Mouse (Mus musculus) Patski (cell line): Measurements from ENCODE around the gene Otop3. TPM values are rescaled to one million over a fixed set of nuclear protein-coding genes. Genes with fewer than 3 reads are reported as not detected.
"Not testable (repeated sequence)": the region's sequence is repeated elsewhere in the genome, so short reads cannot be mapped to it uniquely, and the experiment has no call there.

ENCODE experiments used
- ATAC-seq: fragments of 100-300 bp; one replicate; pipeline ENCODE4 v1.8.0; 2021
- CTCF ChIA-PET: fragments of 350-600 bp; sonication (Branson Sonifier 250); formaldehyde crosslinking; loops from one replicate; lab custom pipeline; 2022; ENCODE audit warnings: inconsistent platforms; lab: Charles Lee
- POLR2A ChIA-PET: fragments of 350-600 bp; sonication (Branson Sonifier 250); formaldehyde crosslinking; loops from one replicate; lab custom pipeline; 2022; ENCODE audit warnings: antibody characterized with exemption, inconsistent platforms; lab: Charles Lee
- DNase-seq: peaks from one replicate; pipeline ENCODE4 v3.0.0-alpha.2; 2011; ENCODE audit warnings: low read depth, low spot score
- H3K27me3 ChIP-seq: fragments of 371-371 bp; one replicate; pipeline ENCODE4 v1.5.1; 2021
- CTCF ChIP-seq: fragments of 100-300 bp; IDR thresholded peaks from one replicate; pipeline ENCODE4 v1.5.1; 2021
- in situ Hi-C: fragments of 300-500 bp; cut with MboI; formaldehyde crosslinking; loops from 3 replicates; pipeline ENCODE4 v1.11.1; 2018; ENCODE audit warnings: low pct_unique_long_range_greater_than_20kb, mixed read lengths
- polyA plus RNA-seq: library from polyadenylated mRNA; unstranded; gene quantifications from one replicate; pipeline ENCODE4 v1.2.3, GENCODE M21; 2021

The Otop3 gene
- polyA plus RNA-seq, 1 experiment from 2014 or later = not detected

GRCm38 (mm10) chr11:115384587-115384986 lies 50.1 kb downstream of the Otop3 start:
- CTCF ChIA-PET = interaction anchor here (1.3 kb wide), 1 partner anchor 10 kb away, joined by 3 read pairs; no protein-coding TSS in a partner anchor
- no peak for ATAC-seq
- in situ Hi-C loops = no loop called here
- H3K27me3 ChIP-seq = no peaks in the 10 kb centered on the region
- POLR2A ChIA-PET = no interaction called here
- TF ChIP-seq CTCF = no peak
- no peak for DNase-seq

- ATAC-seq, in situ Hi-C loops: not testable (repeated sequence)
- CTCF ChIA-PET = interaction anchor here (2.0 kb wide), 1 partner anchor 40 kb away, joined by 5 read pairs; no protein-coding TSS in a partner anchor
Observed at GRCm38 (mm10) chr11:115386859-115387258, 52.3 kb downstream of the Otop3 start.

DNA sequence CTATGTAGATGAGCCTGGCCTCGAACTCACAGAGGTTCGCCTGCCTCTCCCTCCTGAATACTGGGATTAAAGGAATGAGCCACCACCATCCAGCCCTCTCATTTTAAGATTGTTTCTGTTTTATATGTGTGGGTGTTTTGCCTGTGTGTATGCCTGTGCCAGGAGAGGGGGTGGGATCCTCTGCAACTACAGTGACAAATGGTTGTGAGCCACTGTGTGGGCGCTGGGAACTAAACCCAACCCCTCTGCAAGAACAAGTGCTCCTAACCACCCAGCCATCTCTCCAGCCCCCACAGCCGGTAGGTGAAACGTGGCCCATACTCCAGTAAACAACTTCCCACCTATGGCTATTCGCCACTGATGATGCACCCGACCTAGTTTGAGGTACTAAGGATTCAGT lies 56.8 kb downstream of the Otop3 start:
- DNase-seq (no peak), ATAC-seq (no peak)
- in situ Hi-C loops = no loop called here
- TF ChIP-seq CTCF = no peak
- CTCF ChIA-PET = no interaction called here
- POLR2A ChIA-PET = interaction anchor here (0.9 kb wide), 1 partner anchor 21 kb away, joined by 3 read pairs; no protein-coding TSS in a partner anchor
- H3K27me3 ChIP-seq = no peaks in the 10 kb centered on the region

More at GRCm38 (mm10) chr11:115386859-115387258, 52.3 kb downstream of the Otop3 start:
- DNase-seq, H3K27me3 ChIP-seq, POLR2A ChIA-PET: not testable (repeated sequence)

DNA sequence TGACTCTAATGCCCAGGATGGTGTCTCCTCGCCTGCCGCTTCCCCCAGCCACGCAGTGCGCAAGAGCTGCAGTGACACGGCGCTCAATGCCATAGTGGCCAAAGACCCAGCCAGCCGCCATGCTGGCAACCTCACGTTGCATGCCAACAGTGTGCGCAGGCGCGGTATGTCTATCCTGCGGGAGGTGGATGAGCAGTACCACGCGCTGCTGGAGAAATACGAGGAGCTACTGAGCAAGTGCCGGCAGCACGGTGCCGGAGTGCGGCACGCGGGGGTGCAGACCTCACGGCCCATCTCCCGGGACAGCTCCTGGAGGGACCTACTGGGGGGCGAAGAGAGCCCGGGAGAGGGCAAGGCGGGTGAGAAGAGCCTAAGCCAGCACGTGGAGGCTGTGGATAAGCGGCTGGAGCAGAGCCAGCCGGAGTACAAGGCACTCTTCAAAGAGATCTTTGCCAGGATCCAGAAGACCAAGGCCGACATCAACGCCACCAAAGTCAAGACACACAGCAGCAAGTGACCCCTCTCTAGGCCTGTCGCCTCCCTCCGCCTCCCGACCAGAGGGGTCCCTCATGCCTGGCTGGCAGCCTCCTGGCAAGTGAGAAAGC lies 59.3 kb downstream of the Otop3 start:
- ATAC-seq = no peak
- DNase-seq = no peak
- in situ Hi-C loops = no loop called here
- ChIA-PET POLR2A (interaction anchor here (0.7 kb wide), 1 partner anchor 93 kb away, joined by 3 read pairs; no protein-coding TSS in a partner anchor), CTCF (no interaction called here)
- no peaks in the 10 kb centered on the region for H3K27me3 ChIP-seq
- TF ChIP-seq CTCF = no peak

Other genes starting within 250 kb of the Otop3 start
- 0.35 TPM for gene Rab37, start 243.3 kb upstream of the Otop3 start, polyA plus RNA-seq
- gene Cd300lf, start 200.7 kb upstream of the Otop3 start, polyA plus RNA-seq = not detected
- 98.7 TPM for gene Slc9a3r1, start 171.4 kb upstream of the Otop3 start, polyA plus RNA-seq
- 10.2 TPM for gene Tmem104, start 147.2 kb upstream of the Otop3 start, polyA plus RNA-seq
- 28.0 TPM for gene Nat9, start 146.9 kb upstream of the Otop3 start, polyA plus RNA-seq
- gene Grin2c, start 67.5 kb upstream of the Otop3 start, polyA plus RNA-seq = not detected
- gene Fdxr, start 57.7 kb upstream of the Otop3 start, polyA plus RNA-seq = 7.1 TPM
- 0.05 TPM for gene Fads6, start 37.1 kb upstream of the Otop3 start, polyA plus RNA-seq
- gene Otop2, start 27.6 kb upstream of the Otop3 start, polyA plus RNA-seq = not detected
- gene Ush1g, start 12.7 kb upstream of the Otop3 start, polyA plus RNA-seq = 0.32 TPM
- 15.3 TPM for gene Hid1, start 33.0 kb downstream of the Otop3 start, polyA plus RNA-seq
- 21.3 TPM for gene Cdr2l, start 47.2 kb downstream of the Otop3 start, polyA plus RNA-seq
- 99.9 TPM for gene Mrpl58, start 69.0 kb downstream of the Otop3 start, polyA plus RNA-seq
- gene Atp5h, start 85.2 kb downstream of the Otop3 start, polyA plus RNA-seq = 727 TPM
- gene Kctd2, start 85.4 kb downstream of the Otop3 start, polyA plus RNA-seq = 46.0 TPM
- gene Trim80, start 105.8 kb downstream of the Otop3 start, polyA plus RNA-seq = not detected
- 0.15 TPM for gene Slc16a5, start 127.7 kb downstream of the Otop3 start, polyA plus RNA-seq
- gene Armc7, start 140.9 kb downstream of the Otop3 start, polyA plus RNA-seq = 13.3 TPM
- gene Nt5c, start 157.1 kb downstream of the Otop3 start, polyA plus RNA-seq = 128 TPM
- gene Jpt1, start 179.7 kb downstream of the Otop3 start, polyA plus RNA-seq = 179 TPM
- gene Sumo2, start 201.5 kb downstream of the Otop3 start, polyA plus RNA-seq = 381 TPM
- gene Nup85, start 229.7 kb downstream of the Otop3 start, polyA plus RNA-seq = 78.9 TPM